13 mouse cellular contexts compared by ENCODE assay signal in genomic region chr7:122045711-122046110, GRCm38 (mm10). TPM values are rescaled to one million over a fixed set of nuclear protein-coding genes. Genes with fewer than 3 reads are reported as not detected.
A peak's percentile ranks its signal among the peaks of the same experiment; 100 is the strongest.
DNase-seq lines count a peak whose midpoint lies in the region; ATAC-seq and TF ChIP-seq lines count a peak whose summit lies in the region.
"Had no signal": no experiment of that assay in that cellular context is flagged by ENCODE, and none has a peak within 500 bp of the region (broad histone marks: within the 10 kb centered on the region; RNA-seq: fewer than 3 reads in every experiment).

No protein-coding gene starts in this region.

- H3K4me2 ChIP-seq in heart, embryonic 12.5 days, result peak overlapping the region; percentile 48
- no peak overlapping the region for H3K4me2 ChIP-seq in lung, postnatal 0 days (replicated peaks; ENCODE audit: low read depth, low read length)
- no peak overlapping the region for H3K4me2 ChIP-seq in intestine, postnatal 0 days (replicated peaks; ENCODE audit: low read depth)
- H3K4me2 ChIP-seq: hindbrain, embryonic 15.5 days; limb, embryonic 12.5 days; midbrain, embryonic 15.5 days had no signal

- 21% methylated on average over 1 of the region's 1 CpGs for WGBS in heart, embryonic 12.5 days
- 67% methylated on average over 1 of the region's 1 CpGs for WGBS in lung, postnatal 0 days
- WGBS in intestine, postnatal 0 days, result 41% methylated on average over 1 of the region's 1 CpGs

- H3K4me3 ChIP-seq in heart, embryonic 12.5 days, result peak overlapping the region; percentile 27
- H3K4me3 ChIP-seq in lung, postnatal 0 days (ENCODE audit: low read depth, low read length), result no peak overlapping the region
- no peak overlapping the region for H3K4me3 ChIP-seq in intestine, postnatal 0 days (ENCODE audit: low read depth, low read length)
- H3K4me3 ChIP-seq: hindbrain, embryonic 15.5 days; limb, embryonic 12.5 days; midbrain, embryonic 15.5 days had no signal

- no peaks in the 10 kb centered on the region for H3K9me3 ChIP-seq in heart, embryonic 12.5 days (replicated peaks)
- no peaks in the 10 kb centered on the region for H3K9me3 ChIP-seq in lung, postnatal 0 days (ENCODE audit: low read length)
- H3K9me3 ChIP-seq in intestine, postnatal 0 days (ENCODE audit: control insufficient read depth), result no peaks in the 10 kb centered on the region
- H3K9me3 ChIP-seq: hindbrain, embryonic 15.5 days; limb, embryonic 12.5 days; midbrain, embryonic 15.5 days had no signal

- H3K36me3 ChIP-seq in heart, embryonic 12.5 days, result peaks cover 49% of the 10 kb centered on the region
- no peaks in the 10 kb centered on the region for H3K36me3 ChIP-seq in lung, postnatal 0 days (ENCODE audit: insufficient read depth, low read length)
- peaks cover 11% of the 10 kb centered on the region; the same call in 1 of the 2 replicates for H3K36me3 ChIP-seq in intestine, postnatal 0 days (ENCODE audit: control insufficient read depth, insufficient read depth)

- H3K9ac ChIP-seq in heart, embryonic 12.5 days, result peak overlapping the region; percentile 46; the same call in 1 of the 2 replicates
- H3K9ac ChIP-seq in lung, postnatal 0 days (replicated peaks; ENCODE audit: low read depth), result no peak overlapping the region
- H3K9ac ChIP-seq in intestine, postnatal 0 days (ENCODE audit: low read depth, low read length), result no peak overlapping the region
- H3K9ac ChIP-seq: hindbrain, embryonic 15.5 days; limb, embryonic 12.5 days; midbrain, embryonic 15.5 days had no signal

- intact Hi-C loops in heart, postnatal 36 days (cut with DNase I), result no loop called here

- no peak for ATAC-seq in heart, embryonic 12.5 days (ENCODE audit: insufficient number of reproducible peaks, low FRiP score)
- ATAC-seq in lung, postnatal 0 days, result no peak
- ATAC-seq in intestine, postnatal 0 days, result peak; percentile 46
- ATAC-seq: midbrain, embryonic 15.5 days had no signal

- peak overlapping the region; percentile 94 for H3K27ac ChIP-seq in heart, embryonic 12.5 days (ENCODE audit: poor library complexity, severe bottlenecking)
- 0 out of 2 replicates have a peak overlapping the region, but pooled peaks have one; percentile 33 for H3K27ac ChIP-seq in lung, postnatal 0 days (ENCODE audit: low read length)
- H3K27ac ChIP-seq in intestine, postnatal 0 days (ENCODE audit: low read depth, low read length), result no peak overlapping the region
- H3K27ac ChIP-seq: hindbrain, embryonic 15.5 days; limb, embryonic 12.5 days; macrophage; midbrain, embryonic 15.5 days had no signal

- TF ChIP-seq EP300 in lung, postnatal 0 days (IDR thresholded peaks at IDR 0.05), result no peak

- no peaks in the 10 kb centered on the region for H3K27me3 ChIP-seq in heart, embryonic 12.5 days (replicated peaks)
- no peaks in the 10 kb centered on the region for H3K27me3 ChIP-seq in lung, postnatal 0 days (replicated peaks; ENCODE audit: insufficient read depth, low read length)
- H3K27me3 ChIP-seq in intestine, postnatal 0 days (replicated peaks; ENCODE audit: control insufficient read depth, insufficient read depth, low read length), result no peaks in the 10 kb centered on the region
- H3K27me3 ChIP-seq: hindbrain, embryonic 15.5 days; limb, embryonic 12.5 days; midbrain, embryonic 15.5 days had no signal

- no peak for TF ChIP-seq CTCF in lung, postnatal 0 days (IDR thresholded peaks at IDR 0.05)
- no peak for TF ChIP-seq CTCF in intestine, postnatal 0 days (IDR thresholded peaks at IDR 0.05; ENCODE audit: low read depth)

- DNase-seq in heart, postnatal 36 days, result no peak
- DNase-seq in lung, postnatal 0 days (ENCODE audit: low spot score), result no peak
- no peak for DNase-seq in lung, postnatal 14 days
- no peak for DNase-seq in right cerebral cortex, postnatal 25 days
- DNase-seq in cerebellum, postnatal 4 days (ENCODE audit: low spot score in 2 of 2), result no peak
- DNase-seq: cerebellum, postnatal 25 days; thymus, postnatal 4 days had no signal

- peaks cover 65% of the 10 kb centered on the region for H3K4me1 ChIP-seq in heart, embryonic 12.5 days (replicated peaks)
- no peaks in the 10 kb centered on the region for H3K4me1 ChIP-seq in lung, postnatal 0 days (ENCODE audit: insufficient read depth, low read depth, low read length)
- peaks cover 6% of the 10 kb centered on the region; the same call in 1 of the 2 replicates for H3K4me1 ChIP-seq in intestine, postnatal 0 days (replicated peaks; ENCODE audit: control insufficient read depth, insufficient read depth, low read length)
- H3K4me1 ChIP-seq: hindbrain, embryonic 15.5 days; limb, embryonic 12.5 days; midbrain, embryonic 15.5 days had no signal

RNA-seq across cellular contexts. Expression of gene Ubfd1, which starts 21.3 kb away (rescaled TPM):
- polyA plus RNA-seq in heart, embryonic 12.5 days (2016; fragmentation: Nextera tagmentation; extraction: Ambion mirVana), result 73.5 and 75.0 TPM in 2 replicates
- 10 to 100 TPM; 34.7 to 36.0 TPM for total RNA-seq in heart, postnatal 36 days (2021)
- 19.0 and 23.4 TPM in 2 replicates for polyA plus RNA-seq in lung, postnatal 0 days (2015; fragmentation: Nextera tagmentation; extraction: Ambion mirVana)
- 26.3 and 29.3 TPM in 2 replicates for polyA plus RNA-seq in intestine, postnatal 0 days (2015; fragmentation: Nextera tagmentation; extraction: Ambion mirVana)

RNA-seq across cellular contexts. Expression of gene Ears2, which starts 21.4 kb away (rescaled TPM):
- polyA plus RNA-seq in heart, embryonic 12.5 days (2016; fragmentation: Nextera tagmentation; extraction: Ambion mirVana), result 24.7 and 25.0 TPM in 2 replicates
- 10 to 100 TPM; 11.6 to 13.8 TPM for total RNA-seq in heart, postnatal 36 days (2021)
- polyA plus RNA-seq in lung, postnatal 0 days (2015; fragmentation: Nextera tagmentation; extraction: Ambion mirVana), result 5.2 and 6.0 TPM in 2 replicates
- polyA plus RNA-seq in intestine, postnatal 0 days (2015; fragmentation: Nextera tagmentation; extraction: Ambion mirVana), result 7.1 and 8.0 TPM in 2 replicates

RNA-seq across cellular contexts. Expression of gene Gga2, which starts 24.7 kb away (rescaled TPM):
- 98.0 and 99.4 TPM in 2 replicates for polyA plus RNA-seq in heart, embryonic 12.5 days (2016; fragmentation: Nextera tagmentation; extraction: Ambion mirVana)
- total RNA-seq in heart, postnatal 36 days (2021), result 10 to 100 TPM; 26.8 to 30.9 TPM
- 22.3 and 28.3 TPM in 2 replicates for polyA plus RNA-seq in lung, postnatal 0 days (2015; fragmentation: Nextera tagmentation; extraction: Ambion mirVana)
- polyA plus RNA-seq in intestine, postnatal 0 days (2015; fragmentation: Nextera tagmentation; extraction: Ambion mirVana), result 59.9 and 71.1 TPM in 2 replicates

RNA-seq across cellular contexts. Expression of gene Ndufab1, which starts 56.0 kb away (rescaled TPM):
- 1,263 and 1,284 TPM in 2 replicates for polyA plus RNA-seq in heart, embryonic 12.5 days (2016; fragmentation: Nextera tagmentation; extraction: Ambion mirVana)
- total RNA-seq in heart, postnatal 36 days (2021), result 1,000 to 10,000 TPM; 1,629 to 1,738 TPM
- 344 and 362 TPM in 2 replicates for polyA plus RNA-seq in lung, postnatal 0 days (2015; fragmentation: Nextera tagmentation; extraction: Ambion mirVana)
- 956 and 957 TPM in 2 replicates for polyA plus RNA-seq in intestine, postnatal 0 days (2015; fragmentation: Nextera tagmentation; extraction: Ambion mirVana)
